Mouse (Mus musculus) CH12.LX (cell line): ENCODE data around the gene Daxx. TPM values are rescaled to one million over a fixed set of nuclear protein-coding genes. Genes with fewer than 3 reads are reported as not detected.

Experiments
- DNase-seq: peaks from one replicate; pipeline ENCODE4 v3.0.0-alpha.2; 2013; ENCODE audit errors: extremely low read depth
- H3K27ac ChIP-seq: 2 replicates; pipeline ENCODE4 v1.5.1; 2012; ENCODE audit warnings: low read depth, mild to moderate bottlenecking, control low read depth, moderate library complexity; ENCODE audit not compliant: insufficient read depth
- H3K27me3 ChIP-seq: replicated peaks from 2 replicates; pipeline ENCODE3; 2012; ENCODE audit warnings: inconsistent platforms
- H3K36me3 ChIP-seq, 2 experiments: replicated peaks in 1 of 2; 2 replicates each; pipeline versions ENCODE3 to v1.6.1; 2012; ENCODE audit warnings: inconsistent platforms in 1 of 2, low read length in 1 of 2, mild to moderate bottlenecking in 1 of 2, mixed read lengths in 1 of 2, moderate library complexity in 1 of 2; ENCODE audit not compliant: control insufficient read depth in 1 of 2, insufficient read depth in 1 of 2
- H3K4me1 ChIP-seq, 2 experiments: 2 replicates each; pipeline ENCODE4 v1.6.1; 2012; ENCODE audit warnings: inconsistent platforms in 1 of 2, moderate library complexity in 1 of 2; ENCODE audit not compliant: insufficient read depth in 2 of 2, control insufficient read depth in 1 of 2
- H3K4me2 ChIP-seq: 2 replicates; pipeline ENCODE4 v1.6.1; 2012; ENCODE audit warnings: low read depth, mild to moderate bottlenecking, control low read depth; ENCODE audit not compliant: poor library complexity, insufficient read depth, severe bottlenecking
- H3K4me3 ChIP-seq, 3 experiments: fragments of 150-350 bp in 1 of 3; sonication (generic) in 1 of 3; replicated peaks in 1 of 3; 2 replicates each; pipeline versions ENCODE3 to v1.5.1; 2011 to 2012; ENCODE audit warnings: low read depth in 2 of 3, low read length in 2 of 3, mild to moderate bottlenecking in 2 of 3, moderate library complexity in 2 of 3, control low read depth in 1 of 3, improper control_type of control experiment in 1 of 3, inconsistent platforms in 1 of 3, mixed read lengths in 1 of 3; ENCODE audit not compliant: poor library complexity in 1 of 3
- H3K79me2 ChIP-seq: replicated peaks from 2 replicates; pipeline ENCODE4 v1.6.1; 2012; ENCODE audit warnings: mild to moderate bottlenecking, moderate library complexity; ENCODE audit not compliant: control insufficient read depth, poor library complexity, insufficient read depth, severe bottlenecking; ENCODE audit errors: extremely low read depth
- H3K9ac ChIP-seq: 2 replicates; pipeline ENCODE4 v1.6.1; 2012; ENCODE audit warnings: low read depth, mild to moderate bottlenecking, control low read depth, moderate library complexity; ENCODE audit not compliant: insufficient read depth
- H3K9me3 ChIP-seq: replicated peaks from 2 replicates; pipeline ENCODE3; 2012; ENCODE audit warnings: low read length, inconsistent platforms, mixed read lengths
- BHLHE40 ChIP-seq: IDR thresholded peaks from 2 replicates; pipeline ENCODE4 v1.6.1; 2011; ENCODE audit warnings: mild to moderate bottlenecking, low read depth, low read length, improper control_type of control experiment
- CHD1 ChIP-seq: IDR thresholded peaks from 2 replicates; pipeline ENCODE4 v1.6.1; 2012; ENCODE audit warnings: low read depth, low read length, improper control_type of control experiment, inconsistent platforms
- CTCF ChIP-seq, 2 experiments: IDR thresholded peaks in 1 of 2; conservative IDR thresholded peaks in 1 of 2; 2 replicates each; pipeline ENCODE4 v1.5.1; 2011 to 2012; ENCODE audit warnings: low read depth in 2 of 2, low read length in 2 of 2, improper control_type of control experiment in 1 of 2, inconsistent platforms in 1 of 2, mild to moderate bottlenecking in 1 of 2, moderate library complexity in 1 of 2
- EP300 ChIP-seq: IDR thresholded peaks from 2 replicates; pipeline ENCODE4 v1.6.1; 2011; ENCODE audit warnings: low read length, improper control_type of control experiment
- ETS1 ChIP-seq: conservative IDR thresholded peaks from 2 replicates; pipeline ENCODE4 v1.6.1; 2012; ENCODE audit warnings: low read depth, mild to moderate bottlenecking, inconsistent platforms, low read length, improper control_type of control experiment, moderate library complexity
- GABPA ChIP-seq: IDR thresholded peaks from 2 replicates; pipeline ENCODE4 v1.6.1; 2012; ENCODE audit warnings: low read depth, low read length, improper control_type of control experiment, inconsistent platforms; ENCODE audit not compliant: insufficient replicate concordance
- HCFC1 ChIP-seq: IDR thresholded peaks from 2 replicates; pipeline ENCODE4 v1.6.1; 2012; ENCODE audit warnings: low read depth, mild to moderate bottlenecking, inconsistent platforms, low read length, improper control_type of control experiment
- KAT2A ChIP-seq: IDR thresholded peaks from 2 replicates; pipeline ENCODE4 v1.6.1; 2012; ENCODE audit warnings: low read length, improper control_type of control experiment, inconsistent platforms; ENCODE audit not compliant: insufficient replicate concordance
- MAFK ChIP-seq: IDR thresholded peaks from 2 replicates; pipeline ENCODE4 v1.6.1; 2011; ENCODE audit warnings: low read length, improper control_type of control experiment; ENCODE audit not compliant: insufficient replicate concordance
- MAX ChIP-seq: IDR thresholded peaks from 2 replicates; pipeline ENCODE4 v1.6.1; 2011; ENCODE audit warnings: low read length, improper control_type of control experiment
- MAZ ChIP-seq: IDR thresholded peaks from 2 replicates; pipeline ENCODE4 v1.6.1; 2012; ENCODE audit warnings: low read depth, mild to moderate bottlenecking, inconsistent platforms, low read length, improper control_type of control experiment, moderate library complexity
- MEF2A ChIP-seq: IDR thresholded peaks from 2 replicates; pipeline ENCODE4 v1.6.1; 2014; ENCODE audit warnings: low read depth, mild to moderate bottlenecking, inconsistent platforms, low read length, improper control_type of control experiment, borderline replicate concordance
- MXI1 ChIP-seq: IDR thresholded peaks from 2 replicates; pipeline ENCODE4 v1.6.1; 2011; ENCODE audit warnings: mild to moderate bottlenecking, low read depth, low read length, improper control_type of control experiment
- NELFE ChIP-seq: IDR thresholded peaks from 2 replicates; pipeline ENCODE4 v1.6.1; 2011; ENCODE audit warnings: low read depth, low read length, improper control_type of control experiment
- NRF1 ChIP-seq: IDR thresholded peaks from 2 replicates; pipeline ENCODE4 v1.6.1; 2014; ENCODE audit warnings: low read depth, mild to moderate bottlenecking, inconsistent platforms, low read length, improper control_type of control experiment, moderate library complexity
- RAD21 ChIP-seq: IDR thresholded peaks from 2 replicates; pipeline ENCODE4 v1.6.1; 2011; ENCODE audit warnings: low read depth, mild to moderate bottlenecking, low read length, improper control_type of control experiment, moderate library complexity
- TBP ChIP-seq: conservative IDR thresholded peaks from 2 replicates; pipeline ENCODE4 v1.6.1; 2011; ENCODE audit warnings: low read depth, low read length, improper control_type of control experiment
- UBTF ChIP-seq: IDR thresholded peaks from 2 replicates; pipeline ENCODE4 v1.6.1; 2012; ENCODE audit warnings: low read depth, mild to moderate bottlenecking, inconsistent platforms, low read length, improper control_type of control experiment, moderate library complexity
- USF2 ChIP-seq: conservative IDR thresholded peaks from 2 replicates; pipeline ENCODE4 v1.6.1; 2011; ENCODE audit warnings: low read depth, low read length, improper control_type of control experiment
- ZC3H11A ChIP-seq: IDR thresholded peaks from 2 replicates; pipeline ENCODE4 v1.6.1; 2012; ENCODE audit warnings: low read depth, mild to moderate bottlenecking, inconsistent platforms, low read length, improper control_type of control experiment
- ZKSCAN1 ChIP-seq: IDR thresholded peaks from 2 replicates; pipeline ENCODE4 v1.6.1; 2012; ENCODE audit warnings: low read depth, inconsistent platforms, low read length, improper control_type of control experiment, borderline replicate concordance
- ZNF384 ChIP-seq: IDR thresholded peaks from 2 replicates; pipeline ENCODE4 v1.6.1; 2012; ENCODE audit warnings: low read depth, low read length, improper control_type of control experiment, inconsistent platforms
- dilution Hi-C: fragments of 300-500 bp; cut with MboI; formaldehyde crosslinking; loops from 2 replicates; pipeline ENCODE4 v1.14.3; 2020; ENCODE audit warnings: low sequenced_read_pairs; ENCODE audit not compliant: extremely low pct_unique_long_range_greater_than_20kb, extremely low pct_ligation_motif_present
- in situ Hi-C: fragments of 300-500 bp; cut with MboI; formaldehyde crosslinking; loops from 3 replicates; pipeline ENCODE4 v1.14.3; 2019; ENCODE audit warnings: low sequenced_read_pairs, low pct_ligation_motif_present, low pct_unique_long_range_greater_than_20kb, mixed read lengths
- polyA plus RNA-seq: library from polyadenylated mRNA; unstranded; fragments of >175 nt; gene quantifications from 2 replicates; pipeline ENCODE4 v1.2.1, GENCODE M21; 2012; ENCODE audit warnings: low read depth; ENCODE audit not compliant: insufficient read length
- total RNA-seq, 2 experiments: library from RNA; depleted of rRNA; stranded (reverse); fragments of 300-350 nt in 1 of 2; fragments of >200 nt in 1 of 2; gene quantifications; 2 replicates each; pipeline ENCODE4 v1.2.3; 2012 to 2014

Gene Daxx
- total and polyA plus RNA-seq, 3 experiments, result 32.3 to 53.0 (median 33.8) TPM

- TF ChIP-seq KAT2A, result peak; percentile 82; the same call in 1 of the 2 replicates
- no peak for TF ChIP-seq ZKSCAN1
- TF ChIP-seq GABPA, result peak; percentile 45; the same call in 1 of the 2 replicates
- no peak for TF ChIP-seq USF2
- TF ChIP-seq ZC3H11A, result no peak
- TF ChIP-seq CTCF (conservative IDR thresholded peaks at IDR 0.05 in 1 of 2, IDR thresholded peaks at IDR 0.05 in 1 of 2; ENCODE audit: low read depth in 2 of 2, low read length in 2 of 2), result peak; percentile 58 to 91
- no peak for TF ChIP-seq CHD1
- TF ChIP-seq UBTF, result no peak
- peak; percentile 80; the same call in 1 of the 2 replicates for TF ChIP-seq MEF2A
- peak; percentile 52; the same call in 1 of the 2 replicates for TF ChIP-seq NELFE
- TF ChIP-seq HCFC1, result peak; percentile 88
- peak; percentile 90 for TF ChIP-seq NRF1
- TF ChIP-seq, all 38 proteins: peak for 26
These were observed 18.6 kb upstream of the Daxx start, which contains the start of gene Kifc1 (continued) for GRCm38 (mm10) chr17:33890533-33891059.

DNA sequence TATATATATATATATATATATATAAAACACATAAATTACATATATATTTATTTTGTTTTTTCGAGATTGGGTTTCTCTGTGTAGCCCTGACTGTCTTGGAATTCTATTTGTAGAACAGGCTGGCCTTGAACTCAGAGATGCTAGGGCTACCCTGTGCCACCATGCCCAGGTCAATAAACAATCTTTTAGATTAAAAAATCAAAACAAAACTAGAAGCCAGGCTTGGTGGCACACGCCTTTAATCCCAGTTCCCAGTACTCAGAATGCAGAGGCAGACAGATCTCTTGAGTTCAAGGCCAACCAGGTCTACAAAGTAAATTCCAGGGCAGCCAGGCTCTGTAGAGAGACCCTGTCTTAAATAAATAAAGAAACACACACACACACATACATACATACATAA lies 17.9 kb upstream of the Daxx start:
- peaks cover 3% of the 10 kb centered on the region for H3K27me3 ChIP-seq
- no peak overlapping the region for H3K9ac ChIP-seq
- no peaks in the 10 kb centered on the region for H3K9me3 ChIP-seq
- H3K27ac ChIP-seq, result no peak overlapping the region
- H3K79me2 ChIP-seq, result peaks cover 27% of the 10 kb centered on the region
- H3K4me1 ChIP-seq, result peaks cover 0 to 11% of the 10 kb centered on the region in 2 experiments; a peak in 1 of 4 replicates
- H3K36me3 ChIP-seq, result peaks cover 3 to 5% of the 10 kb centered on the region in 2 experiments
- TF ChIP-seq MAFK (no peak), TBP (no peak), BHLHE40 (no peak), EP300 (no peak), MXI1 (no peak), NELFE (no peak), CTCF (conservative IDR thresholded peaks at IDR 0.05 in 1 of 2, IDR thresholded peaks at IDR 0.05 in 1 of 2; ENCODE audit: low read depth in 2 of 2, low read length in 2 of 2) (no peak), USF2 (no peak), ZNF384 (no peak), RAD21 (no peak), ETS1 (no peak), MAX (no peak), MAZ (no peak)
- no peak overlapping the region for H3K4me2 ChIP-seq
- dilution Hi-C loops (no loop called here), in situ Hi-C loops (no loop called here)
- DNase-seq, result no peak
- H3K4me3 ChIP-seq, result no peak overlapping the region
